Mouse (Mus musculus): ENCODE results near the gene Fgfr2. TPM values are rescaled to one million over a fixed set of nuclear protein-coding genes. Genes with fewer than 3 reads are reported as not detected.

Fgfr2 gene
- polyA plus RNA-seq, 1 experiment from 2014 or later: 93.6 TPM

DNA sequence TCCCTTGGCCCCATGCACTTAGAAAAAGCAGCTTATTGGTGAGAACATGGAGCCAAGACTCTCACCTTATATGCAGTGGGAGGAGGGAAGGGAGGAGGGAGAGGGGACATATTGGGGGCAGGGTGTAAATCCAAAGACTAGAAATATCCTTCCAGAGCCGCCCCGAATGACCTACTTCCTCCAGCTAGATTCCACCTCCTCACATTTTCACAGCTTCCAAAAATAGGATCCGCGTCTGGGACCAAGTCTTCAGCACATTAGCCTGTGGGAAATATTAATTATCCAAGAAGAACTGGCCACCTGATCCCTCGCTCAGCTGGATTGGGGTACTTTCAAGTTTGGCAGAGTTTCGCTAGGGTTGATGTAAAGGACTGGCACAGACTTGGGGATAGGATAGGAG lies 683.2 kb downstream of the Fgfr2 start:
- H3K27ac ChIP-seq (ENCODE audit: low read depth, low read length): no peak overlapping the region
- WGBS: 93% methylated on average over 6 of the region's 6 CpGs
- H3K36me3 ChIP-seq (ENCODE audit: control insufficient read depth, insufficient read depth, low read length): no peaks in the 10 kb centered on the region
- H3K9ac ChIP-seq (ENCODE audit: low read length): no peak overlapping the region
- H3K4me1 ChIP-seq (replicated peaks; ENCODE audit: control insufficient read depth, insufficient read depth, low read length): no peaks in the 10 kb centered on the region
- H3K4me2 ChIP-seq (ENCODE audit: low read depth, low read length, severe bottlenecking): no peak overlapping the region
- H3K27me3 ChIP-seq (ENCODE audit: control insufficient read depth, insufficient read depth, low read length): no peaks in the 10 kb centered on the region
- no peaks in the 10 kb centered on the region for H3K9me3 ChIP-seq (ENCODE audit: control insufficient read depth, low read length)
- no peak for ATAC-seq (replicated peaks; ENCODE audit: low FRiP score)
- no peak overlapping the region for H3K4me3 ChIP-seq (ENCODE audit: low read depth, low read length)
- DNase-seq (ENCODE audit: low spot score): no peak

DNA sequence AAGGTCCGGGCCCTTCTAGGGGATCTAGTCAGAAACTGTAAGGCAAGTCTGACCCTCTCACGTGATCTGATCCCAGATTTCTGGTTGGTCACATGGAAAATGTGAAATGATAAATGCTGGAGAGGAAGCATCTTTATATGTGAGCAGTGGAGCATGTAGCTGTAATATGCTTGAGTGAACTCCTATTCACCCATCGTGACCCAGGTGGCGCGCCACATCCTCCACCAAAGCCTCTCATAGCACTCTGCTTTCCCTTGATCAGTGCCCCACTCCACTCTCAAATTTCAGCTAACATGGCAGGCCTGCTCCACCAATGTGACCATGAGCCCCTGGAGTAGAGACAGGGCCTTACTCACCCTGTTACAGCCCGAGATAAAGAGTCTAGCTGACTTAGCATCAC lies 685.1 kb downstream of the Fgfr2 start:
- H3K27me3 ChIP-seq (ENCODE audit: control insufficient read depth, insufficient read depth, low read length): no peaks in the 10 kb centered on the region
- H3K27ac ChIP-seq (ENCODE audit: low read depth, low read length): no peak overlapping the region
- DNase-seq (ENCODE audit: low spot score) (no peak), ATAC-seq (replicated peaks; ENCODE audit: low FRiP score) (no peak)
- H3K4me2 ChIP-seq (ENCODE audit: low read depth, low read length, severe bottlenecking): no peak overlapping the region
- H3K9me3 ChIP-seq (ENCODE audit: control insufficient read depth, low read length): no peaks in the 10 kb centered on the region
- H3K9ac ChIP-seq (ENCODE audit: low read length): no peak overlapping the region
- no peaks in the 10 kb centered on the region for H3K36me3 ChIP-seq (ENCODE audit: control insufficient read depth, insufficient read depth, low read length)
- 54% methylated on average over 6 of the region's 6 CpGs for WGBS
- no peak overlapping the region for H3K4me3 ChIP-seq (ENCODE audit: low read depth, low read length)
- H3K4me1 ChIP-seq (replicated peaks; ENCODE audit: control insufficient read depth, insufficient read depth, low read length): no peaks in the 10 kb centered on the region

- no peaks in the 10 kb centered on the region for H3K36me3 ChIP-seq (ENCODE audit: control insufficient read depth, insufficient read depth, low read length)
- no peak for DNase-seq (ENCODE audit: low spot score)
- no peak overlapping the region for H3K9ac ChIP-seq (ENCODE audit: low read length)
- ATAC-seq (replicated peaks; ENCODE audit: low FRiP score): no peak
- no peak overlapping the region for H3K4me2 ChIP-seq (ENCODE audit: low read depth, low read length, severe bottlenecking)
- H3K27me3 ChIP-seq (ENCODE audit: control insufficient read depth, insufficient read depth, low read length): no peaks in the 10 kb centered on the region
- no peaks in the 10 kb centered on the region for H3K9me3 ChIP-seq (ENCODE audit: control insufficient read depth, low read length)
- no peaks in the 10 kb centered on the region for H3K4me1 ChIP-seq (replicated peaks; ENCODE audit: control insufficient read depth, insufficient read depth, low read length)
- 87% methylated on average over 3 of the region's 3 CpGs for WGBS
- H3K4me3 ChIP-seq (ENCODE audit: low read depth, low read length): no peak overlapping the region
- no peak overlapping the region for H3K27ac ChIP-seq (ENCODE audit: low read depth, low read length)
Measured at GRCm38 (mm10) chr7:132437431-132437830, 685.7 kb downstream of the Fgfr2 start.

GRCm38 (mm10) chr7:132435486-132436055 lies 687.6 kb downstream of the Fgfr2 start:
- no peak overlapping the region for H3K4me2 ChIP-seq (ENCODE audit: low read depth, low read length, severe bottlenecking)
- 88% methylated on average over 8 of the region's 8 CpGs for WGBS

DNA sequence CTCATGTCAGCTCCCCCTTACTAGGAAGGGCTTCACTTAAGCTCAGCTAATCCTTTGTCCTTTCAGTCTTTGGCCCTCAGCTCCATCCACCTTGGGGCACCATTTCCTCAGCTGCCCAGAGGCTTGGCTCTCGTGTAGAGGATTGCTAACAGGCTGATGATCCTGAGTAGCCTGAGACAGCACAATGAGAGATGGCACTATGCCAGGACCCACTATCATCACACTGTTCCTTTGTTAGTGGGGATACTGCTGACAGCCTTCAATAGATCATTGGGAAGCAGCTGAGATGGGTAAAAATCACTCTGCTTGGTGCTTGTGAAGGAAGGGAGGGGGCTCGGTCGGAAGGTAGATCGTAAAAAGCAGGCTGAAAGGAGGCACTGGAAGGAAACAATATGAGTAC lies 693.8 kb downstream of the Fgfr2 start:
- WGBS: 68% methylated on average over 4 of the region's 4 CpGs

More at GRCm38 (mm10) chr7:132435486-132436055, 687.6 kb downstream of the Fgfr2 start:
- ATAC-seq (replicated peaks; ENCODE audit: low FRiP score): no peak
- Histone ChIP-seq H3K9me3 (ENCODE audit: control insufficient read depth, low read length) (no peaks in the 10 kb centered on the region), H3K27ac (ENCODE audit: low read depth, low read length) (no peak overlapping the region), H3K36me3 (ENCODE audit: control insufficient read depth, insufficient read depth, low read length) (no peaks in the 10 kb centered on the region), H3K4me3 (ENCODE audit: low read depth, low read length) (no peak overlapping the region), H3K27me3 (ENCODE audit: control insufficient read depth, insufficient read depth, low read length) (no peaks in the 10 kb centered on the region), H3K4me1 (replicated peaks; ENCODE audit: control insufficient read depth, insufficient read depth, low read length) (no peaks in the 10 kb centered on the region), H3K9ac (ENCODE audit: low read length) (no peak overlapping the region)
- no peak for DNase-seq (ENCODE audit: low spot score)

GRCm38 (mm10) chr7:132428308-132428707 lies 694.8 kb downstream of the Fgfr2 start:
- Histone ChIP-seq H3K36me3 (ENCODE audit: control insufficient read depth, insufficient read depth, low read length) (no peaks in the 10 kb centered on the region), H3K27me3 (ENCODE audit: control insufficient read depth, insufficient read depth, low read length) (no peaks in the 10 kb centered on the region), H3K9ac (ENCODE audit: low read length) (no peak overlapping the region), H3K4me1 (replicated peaks; ENCODE audit: control insufficient read depth, insufficient read depth, low read length) (no peaks in the 10 kb centered on the region; the same call in 1 of the 2 replicates), H3K4me3 (ENCODE audit: low read depth, low read length) (no peak overlapping the region), H3K4me2 (ENCODE audit: low read depth, low read length, severe bottlenecking) (no peak overlapping the region), H3K9me3 (ENCODE audit: control insufficient read depth, low read length) (no peaks in the 10 kb centered on the region), H3K27ac (ENCODE audit: low read depth, low read length) (no peak overlapping the region)
- DNase-seq (ENCODE audit: low spot score) (no peak), ATAC-seq (replicated peaks; ENCODE audit: low FRiP score) (no peak)
- 94% methylated on average over 4 of the region's 4 CpGs for WGBS

More for the DNA sequence above, 693.8 kb downstream of the Fgfr2 start:
- Histone ChIP-seq H3K9me3 (ENCODE audit: control insufficient read depth, low read length) (no peaks in the 10 kb centered on the region), H3K27me3 (ENCODE audit: control insufficient read depth, insufficient read depth, low read length) (no peaks in the 10 kb centered on the region), H3K9ac (ENCODE audit: low read length) (no peak overlapping the region), H3K27ac (ENCODE audit: low read depth, low read length) (no peak overlapping the region), H3K4me2 (ENCODE audit: low read depth, low read length, severe bottlenecking) (no peak overlapping the region), H3K4me3 (ENCODE audit: low read depth, low read length) (no peak overlapping the region), H3K4me1 (replicated peaks; ENCODE audit: control insufficient read depth, insufficient read depth, low read length) (no peaks in the 10 kb centered on the region; the same call in 1 of the 2 replicates), H3K36me3 (ENCODE audit: control insufficient read depth, insufficient read depth, low read length) (no peaks in the 10 kb centered on the region)
- no peak for DNase-seq (ENCODE audit: low spot score)
- ATAC-seq (replicated peaks; ENCODE audit: low FRiP score): no peak

DNA sequence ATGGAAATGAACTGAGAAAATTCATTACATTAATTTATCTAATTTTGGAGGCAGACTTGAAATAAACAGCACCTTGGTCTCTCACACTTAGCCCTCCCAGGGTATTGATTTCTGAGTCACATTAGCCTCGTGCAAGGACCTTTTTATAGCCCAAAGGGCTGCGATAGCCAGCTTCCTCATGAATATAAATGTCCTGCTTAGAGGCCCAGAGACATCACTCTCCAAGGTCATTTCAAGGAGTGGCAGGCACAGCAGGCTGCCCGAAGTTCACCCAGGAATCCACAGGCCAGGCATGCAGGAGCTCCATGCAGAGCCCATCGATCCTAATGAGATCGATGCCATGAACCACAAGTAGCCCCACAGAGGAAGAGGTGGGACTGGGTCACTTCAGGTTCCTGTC lies 697.1 kb downstream of the Fgfr2 start:
- Histone ChIP-seq H3K9me3 (ENCODE audit: control insufficient read depth, low read length) (no peaks in the 10 kb centered on the region), H3K9ac (ENCODE audit: low read length) (no peak overlapping the region), H3K36me3 (ENCODE audit: control insufficient read depth, insufficient read depth, low read length) (no peaks in the 10 kb centered on the region), H3K27ac (ENCODE audit: low read depth, low read length) (no peak overlapping the region), H3K4me3 (ENCODE audit: low read depth, low read length) (no peak overlapping the region), H3K27me3 (ENCODE audit: control insufficient read depth, insufficient read depth, low read length) (no peaks in the 10 kb centered on the region), H3K4me1 (replicated peaks; ENCODE audit: control insufficient read depth, insufficient read depth, low read length) (no peaks in the 10 kb centered on the region; the same call in 1 of the 2 replicates), H3K4me2 (ENCODE audit: low read depth, low read length, severe bottlenecking) (no peak overlapping the region)
- WGBS: 83% methylated on average over 5 of the region's 5 CpGs
- ATAC-seq (replicated peaks; ENCODE audit: low FRiP score) (no peak), DNase-seq (ENCODE audit: low spot score) (no peak)

- Histone ChIP-seq H3K9me3 (ENCODE audit: control insufficient read depth, low read length) (no peaks in the 10 kb centered on the region), H3K4me2 (ENCODE audit: low read depth, low read length, severe bottlenecking) (no peak overlapping the region), H3K4me1 (replicated peaks; ENCODE audit: control insufficient read depth, insufficient read depth, low read length) (no peaks in the 10 kb centered on the region; the same call in 1 of the 2 replicates), H3K4me3 (ENCODE audit: low read depth, low read length) (no peak overlapping the region), H3K9ac (ENCODE audit: low read length) (no peak overlapping the region), H3K36me3 (ENCODE audit: control insufficient read depth, insufficient read depth, low read length) (no peaks in the 10 kb centered on the region), H3K27ac (ENCODE audit: low read depth, low read length) (no peak overlapping the region), H3K27me3 (ENCODE audit: control insufficient read depth, insufficient read depth, low read length) (no peaks in the 10 kb centered on the region)
- 77% methylated on average over 11 of the region's 11 CpGs for WGBS
- ATAC-seq (replicated peaks; ENCODE audit: low FRiP score) (no peak), DNase-seq (ENCODE audit: low spot score) (no peak)
Measured at GRCm38 (mm10) chr7:132425364-132425999, 697.7 kb downstream of the Fgfr2 start.

GRCm38 (mm10) chr7:132423570-132423969 lies 699.6 kb downstream of the Fgfr2 start:
- ATAC-seq (replicated peaks; ENCODE audit: low FRiP score): no peak
- no peak for DNase-seq (ENCODE audit: low spot score)
- H3K9ac ChIP-seq (ENCODE audit: low read length): no peak overlapping the region
- no peak overlapping the region for H3K4me2 ChIP-seq (ENCODE audit: low read depth, low read length, severe bottlenecking)
- no peaks in the 10 kb centered on the region for H3K36me3 ChIP-seq (ENCODE audit: control insufficient read depth, insufficient read depth, low read length)
- H3K27me3 ChIP-seq (ENCODE audit: control insufficient read depth, insufficient read depth, low read length): no peaks in the 10 kb centered on the region
- no peaks in the 10 kb centered on the region for H3K9me3 ChIP-seq (ENCODE audit: control insufficient read depth, low read length)
- H3K27ac ChIP-seq (ENCODE audit: low read depth, low read length): no peak overlapping the region
- no peaks in the 10 kb centered on the region for H3K4me1 ChIP-seq (replicated peaks; ENCODE audit: control insufficient read depth, insufficient read depth, low read length)
- no peak overlapping the region for H3K4me3 ChIP-seq (ENCODE audit: low read depth, low read length)
- WGBS: 81% methylated on average over 5 of the region's 5 CpGs
